Mouse (Mus musculus): ENCODE measurements around the gene Mcat.
A peak's percentile ranks its signal among the peaks of the same experiment; 100 is the strongest.
"Not testable (repeated sequence)": the region's sequence is repeated elsewhere in the genome, so short reads cannot be mapped to it uniquely, and the experiment has no call there.

The Mcat gene

DNA sequence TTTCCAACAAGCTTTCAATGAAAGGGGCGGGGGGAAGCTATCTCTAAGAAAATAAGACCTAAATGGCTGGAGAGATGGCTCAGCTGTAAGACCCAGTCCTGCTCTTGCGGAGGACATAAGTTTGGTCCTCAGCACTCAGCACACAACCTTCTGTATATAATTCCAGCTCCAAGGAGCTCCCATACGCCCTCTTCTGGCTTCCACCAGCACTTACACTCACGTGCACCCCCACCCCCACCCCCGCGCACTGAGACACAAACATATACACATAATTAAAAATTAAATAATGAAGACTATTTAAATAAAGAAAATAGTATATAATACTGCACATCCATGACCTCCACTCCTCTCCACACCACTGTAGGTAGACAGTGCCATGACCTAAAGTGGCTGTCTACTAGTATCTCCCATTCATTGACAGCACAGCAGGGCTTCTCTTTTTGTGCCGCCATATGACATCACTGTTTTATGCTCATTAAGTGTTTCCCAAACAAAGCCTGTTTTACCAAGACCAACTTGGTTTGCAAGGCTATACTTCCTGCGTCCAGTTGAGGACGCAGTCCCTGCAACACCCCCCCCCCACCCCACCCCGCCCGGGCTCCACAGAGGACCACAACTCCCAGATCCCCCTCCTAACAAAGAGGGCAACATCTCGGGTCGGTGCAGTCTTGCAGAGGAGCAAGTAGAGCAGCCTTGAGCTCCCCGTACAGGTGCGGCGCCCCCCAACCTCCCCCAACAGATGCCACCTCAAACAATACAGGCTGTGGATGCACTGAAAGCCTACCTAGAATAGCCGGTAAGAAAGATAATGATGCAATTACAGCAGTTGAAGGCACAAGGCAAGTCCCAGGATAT, 53.4 kb downstream of the Mcat start:
- no peak for DNase-seq (ENCODE audit: low spot score)

DNA sequence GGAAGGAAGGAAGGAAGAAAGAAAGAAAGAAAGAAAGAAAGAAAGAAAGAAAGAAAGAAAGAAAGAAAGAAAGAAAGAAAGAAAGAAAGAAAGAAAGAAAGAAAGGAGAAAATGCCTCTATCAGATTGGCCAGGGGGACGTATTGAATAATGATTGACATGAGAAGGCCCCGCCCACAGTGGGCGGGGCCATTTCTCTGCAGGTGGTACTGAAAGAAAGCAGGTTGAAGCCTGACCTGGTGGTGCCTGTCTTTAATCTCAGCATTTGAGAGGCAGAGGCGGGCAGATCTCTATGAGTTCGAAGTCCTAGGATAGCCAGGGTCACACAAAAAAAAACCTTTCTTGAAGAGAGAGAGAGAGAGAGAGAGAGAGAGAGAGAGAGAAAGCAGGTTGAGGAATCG, 62.1 kb downstream of the Mcat start:
- DNase-seq (ENCODE audit: low spot score), result not testable (repeated sequence)

DNA sequence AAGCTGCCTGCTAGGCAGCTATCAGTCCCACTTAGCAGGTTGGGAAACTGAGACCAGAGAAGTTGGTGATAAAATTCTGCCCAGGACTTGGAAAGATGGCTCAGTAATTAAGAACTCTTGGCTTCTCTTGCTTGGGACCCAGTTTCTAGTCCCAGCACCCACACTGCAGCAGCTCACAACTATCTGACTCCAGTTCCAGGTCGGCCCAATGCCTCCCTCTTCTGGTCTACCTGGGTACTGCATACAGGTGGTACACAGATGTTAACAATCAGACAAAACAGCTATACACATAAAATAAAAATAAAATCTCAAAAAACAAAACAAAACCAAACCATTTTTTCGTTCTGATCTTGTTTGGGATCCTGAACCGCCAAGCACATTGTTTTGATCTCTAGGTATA, 63.2 kb downstream of the Mcat start:
- DNase-seq (ENCODE audit: low spot score), result peak; percentile 27

DNA sequence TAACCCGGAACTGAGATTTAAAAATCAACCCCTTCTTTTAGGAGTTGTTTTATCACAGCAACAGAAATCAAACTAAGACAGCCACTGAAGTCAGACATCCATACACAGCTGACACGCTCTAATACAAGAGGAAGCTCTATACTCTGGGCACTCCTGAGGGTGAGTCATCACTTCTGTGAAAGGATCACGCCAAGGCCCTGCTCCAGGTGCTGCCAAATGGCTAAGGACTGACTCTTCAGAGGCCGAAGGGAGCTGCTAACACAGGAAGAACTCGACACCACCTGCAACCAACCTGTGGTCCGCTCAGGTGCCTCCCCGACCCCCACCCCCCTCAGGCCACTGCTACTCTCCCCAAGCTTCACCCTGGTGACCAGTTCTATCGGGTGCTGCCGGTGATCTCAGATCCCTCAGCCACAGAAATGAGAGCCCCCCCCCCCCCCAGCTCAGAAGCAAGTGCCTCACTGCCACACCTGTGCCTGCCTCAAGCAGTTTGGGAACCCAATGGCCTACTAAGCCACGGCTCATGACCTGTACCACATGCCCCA, 64.3 kb downstream of the Mcat start:
- no peak for DNase-seq (ENCODE audit: low spot score)

DNA sequence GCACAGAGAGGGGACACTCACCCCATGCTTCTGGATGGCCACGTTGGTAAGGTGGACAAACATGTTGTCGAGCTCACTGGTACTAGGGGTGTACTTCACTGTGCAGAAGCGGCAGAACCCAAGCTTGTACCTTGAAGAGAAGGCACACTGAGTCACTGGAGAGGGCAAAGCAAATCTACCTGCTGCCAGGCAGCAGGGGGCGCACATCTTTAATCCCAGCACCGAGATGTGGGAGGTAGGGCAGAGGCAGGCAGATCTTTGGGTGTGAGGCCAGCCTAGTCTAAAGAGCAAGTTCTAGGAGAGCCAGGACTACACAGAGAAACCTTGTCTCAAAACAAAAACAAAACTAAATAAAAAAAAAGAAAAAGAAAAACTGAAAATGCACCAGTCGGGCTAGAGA, 66.3 kb downstream of the Mcat start:
- no peak for DNase-seq (ENCODE audit: low spot score)

Measured in layer of hippocampus, adult 11-12 months (tissue).